Mouse (Mus musculus): ENCODE data around the gene Csf2rb.

GRCm38 (mm10) chr15:78378556-78378955 is 53.0 kb downstream of the Csf2rb start:
- TF ChIP-seq EP300 (optimal IDR thresholded peaks at IDR 0.05) (no peak), CTCF (IDR thresholded peaks at IDR 0.05; ENCODE audit: low read depth) (no peak)

Measured in stomach, postnatal 0 days (tissue).